Mouse (Mus musculus) urinary bladder, adult 2 months (tissue): ENCODE data around the gene Stambpl1. TPM values are rescaled to one million over a fixed set of nuclear protein-coding genes. Genes with fewer than 3 reads are reported as not detected.

Source experiments
- DNase-seq: peaks from one replicate; pipeline ENCODE4 v3.0.0; 2022; ENCODE audit warnings: low spot score
- polyA plus RNA-seq: library from polyadenylated mRNA; depleted of rRNA; stranded (reverse); fragments of >200 nt; gene quantifications from 2 replicates; pipeline ENCODE4 v1.2.3, GENCODE M21; 2012; rRNA removed

The Stambpl1 gene
- polyA plus RNA-seq, 1 experiment: 10.9 TPM

DNA sequence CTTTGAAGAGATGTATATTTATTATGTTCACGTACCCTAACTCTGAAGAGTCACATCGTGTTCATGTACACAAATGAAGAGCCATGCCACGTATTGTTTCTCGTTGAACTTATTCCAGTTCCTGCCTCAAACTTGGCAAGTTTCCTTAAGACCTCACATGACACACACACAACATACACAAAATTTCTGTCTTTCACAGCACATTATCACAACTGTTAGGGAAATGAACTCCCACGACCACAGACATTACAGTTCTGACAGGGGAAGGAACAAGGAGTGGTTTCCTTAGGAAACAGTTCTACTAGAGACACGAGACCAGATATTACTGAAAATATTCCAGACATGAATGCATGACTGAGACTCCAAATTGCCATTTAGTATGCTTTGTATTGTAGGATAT lies 91.6 kb downstream of the Stambpl1 start:
- DNase-seq: no peak

DNA sequence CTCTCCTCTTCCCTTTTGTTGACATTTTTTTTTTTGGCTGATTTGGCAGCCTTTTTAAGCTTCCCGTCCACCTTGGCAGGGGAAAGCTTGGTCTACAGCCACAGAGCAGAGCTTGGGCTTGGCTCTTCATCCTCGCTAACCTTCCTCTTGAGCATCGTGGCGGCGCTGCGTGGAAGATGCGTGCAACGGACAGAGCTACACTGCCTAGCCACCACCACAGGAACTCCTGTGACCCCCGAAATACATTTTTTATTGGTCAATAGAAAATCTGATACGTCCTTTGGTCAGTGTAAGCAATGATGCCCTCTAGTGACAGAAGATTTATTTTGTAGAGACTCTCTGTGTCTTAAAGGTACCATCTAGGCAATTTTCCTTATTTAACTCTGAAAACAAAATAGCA lies 92.4 kb downstream of the Stambpl1 start:
- no peak for DNase-seq

DNA sequence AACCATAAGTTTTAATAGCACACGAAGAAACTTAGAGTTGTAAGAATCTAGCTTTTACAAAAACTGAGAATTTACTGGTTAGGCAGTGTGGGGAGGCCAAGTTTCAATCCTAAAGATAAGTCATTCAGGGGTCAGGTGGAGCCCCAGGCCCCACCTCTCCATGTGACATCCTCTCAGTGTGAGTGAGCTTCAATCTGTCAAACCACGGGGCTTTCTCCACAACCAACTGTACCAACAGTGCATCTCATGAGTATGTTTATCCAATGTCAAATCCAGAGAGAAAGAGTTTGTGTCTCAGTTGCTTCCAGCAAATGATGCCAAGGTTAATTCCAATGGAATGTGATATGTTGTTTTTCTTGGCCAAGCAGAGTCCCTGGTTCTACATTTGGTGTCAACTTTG lies 92.8 kb downstream of the Stambpl1 start:
- no peak for DNase-seq

DNA sequence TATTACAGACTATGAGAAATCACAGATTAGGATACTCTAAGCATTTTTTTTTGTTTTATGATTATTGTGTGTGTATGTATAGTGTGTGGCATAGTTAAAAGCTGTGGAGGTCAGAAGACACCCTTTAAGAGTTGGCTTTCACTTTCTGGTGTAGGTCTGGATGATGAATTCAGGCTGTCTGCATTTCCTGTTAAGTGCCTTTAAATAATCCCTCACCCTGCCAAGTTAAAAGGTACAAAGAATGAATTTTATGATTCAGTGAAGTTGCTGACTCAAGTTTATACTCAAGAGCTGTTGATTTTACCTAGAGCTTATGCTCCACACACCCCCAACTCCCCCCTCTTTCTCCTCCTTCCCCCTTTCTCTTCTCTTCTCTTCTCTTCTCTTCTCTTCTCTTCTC lies 95.2 kb downstream of the Stambpl1 start:
- DNase-seq: no peak

DNA sequence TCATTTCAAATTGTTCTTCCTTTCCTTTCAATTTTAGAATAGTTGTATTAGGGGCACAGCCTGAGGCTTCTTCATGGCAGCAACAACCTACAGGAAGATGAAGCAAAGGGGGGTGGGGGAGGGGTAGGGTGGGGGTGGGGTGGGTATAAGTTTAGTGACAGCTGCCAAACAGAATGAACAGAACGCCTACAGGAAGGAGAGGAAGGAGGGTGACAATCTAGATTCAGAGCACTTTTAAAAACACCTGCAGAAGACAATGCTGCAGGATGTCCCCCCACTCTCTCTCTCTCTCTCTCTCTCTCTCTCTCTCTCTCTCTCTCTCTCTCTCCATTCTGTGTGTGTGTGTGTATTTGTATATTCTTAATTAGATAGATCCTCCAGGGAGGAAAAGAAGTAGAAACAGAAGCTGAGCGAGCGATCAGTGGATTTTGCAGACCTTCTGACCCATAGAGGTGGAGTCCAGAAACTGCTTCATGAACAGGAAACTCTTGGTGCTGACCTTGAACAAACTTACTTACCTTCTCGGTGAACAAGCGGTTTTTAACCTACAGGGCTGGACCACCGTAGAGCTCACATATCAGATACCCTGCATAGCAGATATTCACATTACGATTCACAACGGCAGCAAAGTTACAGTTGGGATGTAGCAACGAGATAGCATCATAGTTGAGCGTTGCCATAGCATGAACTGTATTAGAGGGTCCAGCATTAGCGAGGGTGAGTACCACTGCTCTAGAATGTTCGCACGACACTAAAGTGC lies 95.8 kb downstream of the Stambpl1 start:
- no peak for DNase-seq

DNA sequence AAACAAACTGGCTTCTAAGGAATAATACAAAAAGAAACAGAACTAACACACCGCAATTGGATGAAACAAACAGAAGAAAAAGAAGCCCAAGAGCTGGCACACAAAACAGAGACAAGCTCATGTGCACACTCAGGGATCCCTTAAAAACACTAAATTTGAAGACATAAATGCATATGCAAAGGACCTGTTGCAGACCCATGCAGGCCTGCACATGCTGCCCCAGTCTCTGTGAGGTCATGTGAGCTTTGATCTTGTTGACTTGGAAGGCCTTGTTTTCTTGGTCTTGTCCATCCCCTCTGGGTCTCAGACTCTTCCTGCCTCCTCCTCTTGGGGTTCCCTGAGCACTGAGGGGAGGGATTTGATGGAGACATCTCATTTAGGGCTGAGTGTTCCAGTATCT lies 96.7 kb downstream of the Stambpl1 start:
- no peak for DNase-seq

Other genes starting within 250 kb of the Stambpl1 start
- gene Lipf, start 231.0 kb upstream of the Stambpl1 start, polyA plus RNA-seq: not detected in 2 replicates
- gene Lipk, start 183.9 kb upstream of the Stambpl1 start, polyA plus RNA-seq: 1.1 and 1.5 TPM in 2 replicates
- gene Lipn, start 124.9 kb upstream of the Stambpl1 start, polyA plus RNA-seq: not detected in 2 replicates
- gene Lipm, start 91.3 kb upstream of the Stambpl1 start, polyA plus RNA-seq: 0.01 and 0.06 TPM in 2 replicates
- 22.2 and 24.8 TPM in 2 replicates for gene Ankrd22, start 26.2 kb upstream of the Stambpl1 start, polyA plus RNA-seq
- gene Acta2, start 63.4 kb downstream of the Stambpl1 start, polyA plus RNA-seq: 9,918 and 11,190 TPM in 2 replicates
- gene Fas, start 98.4 kb downstream of the Stambpl1 start, polyA plus RNA-seq: 15.6 and 16.7 TPM in 2 replicates